Mouse (Mus musculus) megakaryocyte, embryonic 14.5 days (primary cell): ENCODE measurements around the gene Rhod.

Experiments
- FLI1 ChIP-seq: IDR thresholded peaks from 2 replicates; pipeline ENCODE4 v1.6.1; 2012; ENCODE audit warnings: low read length, inconsistent platforms, mixed read lengths
- GATA1 ChIP-seq: IDR thresholded peaks from 3 replicates; pipeline ENCODE4 v1.6.1; 2012; ENCODE audit warnings: mixed read lengths, low read length, inconsistent platforms, borderline replicate concordance

GRCm38 (mm10) chr19:4478190-4478516 is 38.9 kb upstream of the Rhod start:
- TF ChIP-seq GATA1 (no peak), FLI1 (no peak)
